Mouse (Mus musculus) CD4-positive, CD25-positive, alpha-beta regulatory T cell, adult 4 months (primary cell): ENCODE measurements at regions not wholly inside any gene's neighbourhood (a gene's known extent, or its start where the extent isn't known, plus 50 kb on each side); places are given as distances from the start of the nearest gene placed in this dataset.

Experiments
- ATAC-seq: one replicate; pipeline ENCODE4 v1.8.0; 2017

DNA sequence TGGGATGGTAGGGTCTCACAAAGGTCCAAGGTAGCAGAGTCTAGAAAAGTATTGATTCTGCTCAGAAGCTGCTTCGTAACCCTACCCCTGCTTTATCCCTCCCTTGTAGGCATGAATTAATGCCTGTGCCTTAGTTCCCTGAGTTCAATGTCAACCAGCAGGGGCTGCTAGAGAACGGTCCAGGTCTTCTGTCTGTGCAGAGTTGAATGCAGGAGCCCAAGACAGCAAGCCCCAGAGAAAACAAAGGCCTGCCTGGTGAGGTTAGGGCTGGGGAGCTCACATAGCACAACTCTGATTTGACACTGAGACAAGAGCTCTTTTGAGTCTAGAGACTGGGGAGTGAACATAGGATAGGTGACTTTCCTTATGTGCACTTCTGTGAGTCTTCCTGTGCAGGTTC, 56.6 kb downstream of the Olig3 start:
- no peak for ATAC-seq

DNA sequence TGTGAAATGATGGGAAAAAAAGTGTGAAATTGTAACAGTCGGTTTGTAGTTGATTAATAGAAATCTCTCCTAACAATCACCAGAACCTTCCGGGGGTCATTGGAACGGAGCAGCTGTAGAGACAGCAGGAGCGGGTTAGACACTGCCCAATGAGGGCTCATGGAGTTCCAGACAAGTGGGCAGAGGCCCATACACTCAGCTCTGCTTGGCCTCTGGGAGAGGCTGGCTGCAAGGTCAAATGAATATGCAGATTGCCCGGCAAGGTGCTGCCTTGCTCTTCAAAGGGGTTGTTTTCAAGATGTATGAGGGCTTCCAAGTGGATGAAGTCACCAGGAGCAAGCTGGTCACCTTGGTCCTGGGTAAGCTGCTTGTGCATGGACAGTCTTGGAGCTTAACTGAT, 57.6 kb downstream of the Olig3 start:
- ATAC-seq: no peak

DNA sequence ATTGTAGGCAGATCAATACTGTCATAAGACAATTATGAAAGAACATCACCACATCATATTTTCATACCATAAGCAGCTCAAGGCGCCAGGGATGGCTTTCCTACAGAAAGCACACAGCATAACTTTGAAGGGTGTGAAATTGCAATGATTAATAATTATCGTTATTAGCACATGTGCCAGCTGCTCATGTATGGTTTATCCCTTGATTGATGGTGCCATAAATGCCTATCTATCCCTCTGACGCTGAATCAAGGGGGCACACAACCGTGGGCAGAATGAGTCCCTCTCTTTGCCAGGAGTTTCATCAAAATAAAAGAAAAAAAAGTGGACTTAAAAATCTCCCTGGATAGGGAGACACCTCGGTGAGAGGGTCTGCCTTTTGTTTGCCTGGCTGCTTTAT, 58.5 kb downstream of the Olig3 start:
- no peak for ATAC-seq

DNA sequence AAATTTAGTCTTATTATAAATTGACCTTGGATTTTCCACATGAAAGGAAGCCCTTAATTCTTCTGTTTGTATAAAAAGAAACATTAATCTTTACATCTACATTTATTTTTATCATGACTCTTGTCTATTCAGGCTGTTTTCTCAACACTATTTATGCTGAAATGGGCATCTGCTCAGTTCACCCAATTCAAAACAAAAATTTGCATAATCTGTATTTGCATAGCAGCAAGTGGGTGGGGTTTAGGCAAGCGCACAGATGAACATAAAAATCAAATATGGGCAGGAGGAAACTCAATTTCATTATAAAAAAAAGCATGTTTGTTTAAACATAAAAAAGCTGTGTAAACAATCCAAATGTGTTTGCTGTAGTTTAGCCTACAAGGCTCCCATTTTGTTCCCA, 67.7 kb downstream of the Olig3 start:
- no peak for ATAC-seq

DNA sequence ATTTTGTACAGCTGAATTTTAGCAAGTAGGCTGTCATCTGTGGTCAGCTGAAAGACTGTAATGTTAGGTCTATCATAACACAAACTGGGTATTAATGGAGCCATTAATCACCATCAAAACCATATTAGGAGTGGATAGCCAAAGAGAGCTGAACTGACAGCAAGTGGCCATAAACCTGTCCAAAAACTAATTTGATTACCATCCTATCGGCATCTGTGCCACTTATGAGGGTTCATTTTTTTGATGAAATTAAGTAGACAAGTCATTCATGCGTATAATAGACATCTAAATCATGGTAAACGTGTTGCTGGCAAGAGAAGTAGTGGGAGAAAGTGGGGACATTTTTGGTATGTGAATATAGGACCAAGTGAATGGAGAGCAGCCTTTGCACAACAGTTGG, 68.6 kb downstream of the Olig3 start:
- ATAC-seq: no peak

DNA sequence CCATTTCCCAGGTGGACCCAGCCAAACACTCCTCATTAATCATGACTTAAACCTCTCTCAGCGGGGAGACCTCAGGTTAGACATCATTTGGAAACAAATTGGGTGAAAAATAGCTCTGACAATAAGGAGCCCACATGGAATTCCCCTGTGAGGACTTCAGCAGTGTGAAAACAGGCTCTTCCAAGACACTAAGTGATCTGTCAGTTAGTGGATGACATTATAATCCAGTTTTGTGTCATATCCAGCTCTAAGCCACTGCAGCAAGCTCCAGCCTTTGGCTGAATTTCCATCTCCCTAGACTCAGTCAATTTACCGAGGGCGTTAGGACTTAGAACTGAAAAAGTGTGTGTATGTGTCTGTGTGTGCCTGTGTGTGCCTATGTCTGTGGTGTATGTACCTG, 70.5 kb downstream of the Olig3 start:
- no peak for ATAC-seq

DNA sequence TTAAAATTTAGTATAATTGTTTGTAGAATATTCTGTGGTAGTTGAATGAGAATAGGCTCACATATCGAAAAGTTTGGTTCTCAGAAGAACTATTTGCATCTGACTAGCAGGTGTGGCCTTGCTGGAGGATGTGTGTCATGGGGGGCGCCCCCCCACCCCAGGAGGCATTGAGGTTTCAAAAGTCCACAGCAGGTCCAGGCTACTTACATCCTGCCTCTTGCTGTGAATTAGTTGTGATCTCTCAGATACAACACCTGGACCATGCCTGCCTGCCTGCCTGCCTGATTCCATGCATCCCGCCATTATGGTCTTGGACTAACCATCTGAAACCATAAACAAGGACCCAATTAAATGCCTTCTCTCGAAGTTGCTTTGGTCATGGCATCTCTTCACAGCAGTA, 76.2 kb downstream of the Olig3 start:
- ATAC-seq: no peak

DNA sequence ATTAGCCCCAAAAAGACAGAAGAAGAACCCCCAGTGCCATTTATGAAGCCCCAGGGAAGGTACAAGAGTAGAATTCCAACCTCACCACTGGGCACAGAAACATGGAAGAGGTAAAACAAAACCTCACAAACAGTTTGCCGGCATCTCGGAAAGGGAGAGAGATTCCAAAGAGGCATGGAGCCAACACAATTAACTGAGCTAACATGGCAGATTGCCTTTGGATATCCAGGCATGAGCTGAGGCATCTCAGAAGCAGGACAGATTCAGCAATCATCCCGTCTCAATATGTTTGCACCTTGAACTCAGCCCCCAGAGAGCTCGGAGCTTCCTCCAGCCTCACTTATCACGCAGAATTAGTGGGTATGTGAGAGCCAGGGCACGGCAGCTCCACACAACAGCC, 78.3 kb downstream of the Olig3 start:
- ATAC-seq: no peak

DNA sequence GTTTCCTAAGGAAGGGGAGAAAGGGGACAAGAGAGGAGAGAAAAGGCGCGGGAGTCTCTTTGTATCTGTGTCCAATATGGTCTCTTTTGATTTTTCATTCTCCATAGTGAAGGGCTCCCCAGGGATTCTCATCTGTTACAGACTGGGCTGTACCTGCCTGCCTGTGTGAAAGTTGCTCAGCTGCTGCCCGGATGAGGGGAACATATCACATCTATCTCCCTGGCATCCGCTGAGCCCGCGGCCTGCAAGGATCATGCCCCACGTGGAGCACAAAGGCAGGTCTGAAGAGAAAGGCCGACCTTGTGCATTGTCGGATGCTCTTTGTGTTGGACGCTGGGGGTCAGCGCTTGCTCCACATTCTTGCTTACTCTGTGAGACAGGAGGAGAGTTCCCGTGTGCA, 85.5 kb downstream of the Olig3 start:
- ATAC-seq: no peak

DNA sequence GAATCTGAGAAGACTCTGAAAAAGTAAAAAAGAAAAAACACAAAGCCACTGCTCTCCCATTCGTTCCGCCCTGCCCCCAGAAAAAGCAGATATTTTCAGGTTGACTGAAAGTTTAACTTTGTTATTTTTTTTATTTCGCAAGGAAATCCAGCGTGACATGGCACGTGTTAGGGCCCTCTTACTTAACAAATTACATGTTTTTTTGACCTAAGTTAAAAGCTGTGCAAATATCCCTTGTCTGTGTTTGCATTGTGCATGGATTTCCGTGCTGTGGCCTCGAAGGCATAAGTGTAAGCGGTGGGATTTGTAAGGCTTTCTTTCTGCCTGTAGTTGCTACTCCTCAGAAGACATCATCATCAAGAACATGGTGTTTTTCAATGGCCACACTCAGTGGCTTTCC, 87.2 kb downstream of the Olig3 start:
- ATAC-seq: no peak

DNA sequence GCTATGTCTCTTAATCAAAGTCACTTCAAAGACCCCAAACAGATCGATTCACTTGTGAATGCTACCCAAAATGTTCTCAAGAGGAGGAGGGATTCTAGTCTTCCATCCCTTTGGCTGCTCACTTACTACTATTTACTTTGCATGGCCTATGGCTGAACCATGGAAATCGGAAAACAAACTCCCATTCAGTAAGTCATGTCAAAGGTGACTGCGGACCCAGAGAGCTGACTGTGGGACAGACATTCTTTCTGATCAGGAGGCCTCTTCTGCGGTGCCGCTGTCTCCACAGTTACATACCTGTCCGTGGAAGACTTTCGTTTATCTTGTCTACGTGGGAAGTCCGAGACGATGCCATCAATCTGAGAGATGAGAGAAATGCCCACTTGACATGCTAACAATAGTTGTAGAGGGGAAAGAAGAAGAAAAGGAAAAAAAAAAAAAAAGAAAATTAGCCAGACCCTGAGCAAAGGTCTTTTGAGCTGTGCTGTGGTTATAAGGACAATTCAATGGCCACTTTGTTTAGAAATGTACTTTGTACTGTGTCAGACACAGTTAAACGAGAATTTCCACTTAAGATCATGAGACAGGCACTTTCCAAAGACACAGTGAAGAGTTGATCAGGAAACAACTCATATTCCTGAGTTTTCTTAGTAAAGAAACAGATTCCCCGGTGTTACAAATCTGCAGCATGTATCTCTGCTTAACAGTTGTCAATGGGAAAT, 92.7 kb downstream of the Olig3 start:
- no peak for ATAC-seq

DNA sequence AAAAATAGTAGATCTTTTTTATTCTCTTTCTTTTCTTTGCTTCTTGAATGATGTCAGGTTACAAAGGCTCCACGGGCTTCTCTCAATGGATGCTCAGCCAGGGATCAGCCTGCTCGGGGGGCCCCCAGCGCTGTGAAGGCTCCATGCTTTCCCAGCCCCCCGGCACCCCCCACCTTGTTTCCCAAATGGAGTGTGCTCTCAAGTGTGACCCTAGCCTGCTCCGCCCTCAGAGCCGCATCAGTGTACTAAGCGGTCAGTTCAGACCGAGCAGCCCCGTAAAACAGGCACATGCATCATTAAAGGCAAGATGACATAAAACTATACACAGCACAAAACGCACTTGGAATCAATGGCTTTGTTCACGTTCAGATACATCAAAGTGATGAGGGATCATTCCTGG, 102.7 kb downstream of the Olig3 start:
- ATAC-seq: no peak

DNA sequence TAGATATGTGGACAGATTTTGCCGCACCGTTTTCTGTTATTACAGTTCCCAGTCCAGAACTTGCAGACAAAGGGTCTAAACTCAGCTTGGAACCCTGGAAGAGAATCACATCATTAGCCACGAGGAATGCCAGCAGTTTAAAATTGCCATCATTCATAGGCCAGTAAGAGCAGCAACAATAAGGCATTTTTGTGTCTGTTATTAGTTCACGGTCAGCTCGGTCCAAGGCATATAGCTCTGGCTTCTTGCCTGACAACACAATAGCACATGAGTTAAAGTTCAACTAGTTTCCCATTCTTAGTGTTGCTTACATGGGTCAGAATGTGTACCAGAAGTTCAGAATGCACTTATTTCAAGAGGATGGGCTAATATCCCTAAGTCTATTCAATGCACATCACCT, 103.4 kb downstream of the Olig3 start:
- ATAC-seq: no peak

DNA sequence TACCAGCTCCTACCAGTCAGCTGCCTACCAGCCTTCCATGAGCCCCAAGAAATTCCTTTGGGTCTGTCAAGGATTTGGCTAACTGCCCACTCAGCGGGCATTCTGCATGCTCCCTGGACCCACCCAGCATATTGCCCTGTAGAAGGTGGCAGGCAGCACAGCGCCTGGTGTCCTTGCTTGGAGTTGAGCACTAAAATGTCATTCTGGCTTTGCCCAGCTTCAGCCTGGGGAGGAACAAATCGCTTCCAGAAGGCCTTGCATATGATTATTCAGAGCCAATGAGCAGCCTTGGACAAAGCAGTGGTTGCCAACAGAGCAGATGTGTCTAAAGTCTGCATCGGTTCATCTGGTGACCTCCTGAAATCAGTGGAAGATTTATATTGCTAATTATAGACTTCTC, 103.8 kb downstream of the Olig3 start:
- no peak for ATAC-seq

DNA sequence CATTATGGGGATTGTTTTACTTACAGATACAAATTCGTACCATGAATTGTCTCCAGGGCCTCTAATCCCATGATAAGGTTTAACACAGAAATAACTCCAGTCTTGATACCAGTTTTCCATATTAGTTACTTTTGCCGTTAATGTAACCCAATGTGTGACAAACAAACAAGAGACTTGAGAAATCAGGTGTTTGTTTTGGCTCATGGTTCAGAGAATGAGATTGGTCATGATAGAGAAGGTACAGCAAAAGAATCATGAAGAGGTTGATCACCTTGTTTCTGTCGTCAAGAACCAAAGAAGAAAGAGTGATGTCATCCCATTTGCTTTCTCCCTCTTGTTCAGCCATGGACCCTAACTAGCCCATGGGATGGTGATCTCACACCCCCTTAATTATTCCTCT, 107.5 kb downstream of the Olig3 start:
- no peak for ATAC-seq

DNA sequence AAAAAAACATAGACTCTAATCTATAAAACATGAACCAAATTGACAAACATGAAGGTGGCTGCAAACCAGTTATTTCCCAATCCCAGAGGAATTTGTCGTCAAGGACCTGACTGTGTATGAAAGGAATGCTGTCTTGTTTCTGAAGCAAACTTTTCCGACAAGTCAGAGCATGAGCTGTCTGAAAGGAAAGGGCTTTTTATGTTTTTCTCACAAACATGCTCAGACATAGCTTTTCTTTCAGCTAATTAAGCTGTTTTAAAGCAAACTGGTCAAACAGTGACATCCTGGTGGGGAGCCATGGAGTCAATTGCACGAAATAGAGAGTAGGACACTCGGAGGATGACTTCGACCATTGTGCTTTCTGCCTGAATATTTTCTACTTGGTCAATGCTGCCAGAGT, 108.2 kb downstream of the Olig3 start:
- ATAC-seq: no peak

DNA sequence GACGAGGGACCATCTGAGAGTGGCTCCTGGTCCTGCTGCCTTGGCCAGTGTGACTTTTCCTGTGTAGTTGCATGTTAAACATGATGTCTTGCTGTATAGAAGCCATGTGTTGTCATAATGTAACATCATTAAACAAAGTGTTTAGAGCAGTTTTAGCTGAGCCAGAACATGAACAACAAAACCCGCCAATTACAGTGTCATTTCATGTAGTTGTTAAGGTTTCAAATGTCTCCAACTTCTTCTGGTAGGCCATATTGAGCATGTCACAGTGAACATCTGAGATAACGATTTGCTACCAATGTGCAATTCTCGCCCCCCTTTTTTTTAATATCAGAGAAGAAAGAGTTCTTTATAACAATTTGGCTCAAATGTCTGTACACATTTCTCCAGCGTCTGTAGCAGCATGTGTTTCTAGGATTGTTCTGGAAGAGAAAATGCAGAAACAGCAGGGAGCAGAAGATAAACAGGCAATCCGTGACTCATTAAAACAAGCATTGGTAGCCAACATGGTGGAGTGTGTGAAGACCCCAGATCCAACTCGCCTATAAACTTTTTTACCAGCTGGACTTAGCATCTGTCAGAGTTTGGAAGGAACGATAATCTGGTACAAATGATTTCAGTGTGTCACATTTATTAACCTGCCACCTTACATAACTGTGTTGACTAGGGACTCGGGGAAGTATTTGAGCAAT, 115.2 kb downstream of the Olig3 start:
- ATAC-seq: no peak

DNA sequence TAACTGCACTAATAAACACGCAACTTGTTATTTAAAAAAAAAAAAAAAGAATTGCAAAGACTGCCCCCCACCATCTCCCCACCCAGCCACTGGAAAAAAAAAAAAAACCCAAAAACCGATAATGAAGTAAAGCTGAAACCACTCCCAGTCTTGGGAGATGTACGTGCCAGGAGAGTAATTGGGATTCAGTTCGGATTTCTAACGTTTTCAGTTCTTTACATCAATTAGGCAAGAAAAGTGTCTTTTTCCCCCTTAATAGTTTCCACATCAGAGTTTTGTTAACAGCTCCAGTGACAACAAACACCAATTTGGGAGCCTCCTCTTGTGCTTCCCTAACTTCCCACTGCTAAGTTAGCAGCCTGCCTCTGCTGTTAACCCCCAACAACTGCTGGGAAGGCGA, 115.7 kb downstream of the Olig3 start:
- ATAC-seq: no peak

DNA sequence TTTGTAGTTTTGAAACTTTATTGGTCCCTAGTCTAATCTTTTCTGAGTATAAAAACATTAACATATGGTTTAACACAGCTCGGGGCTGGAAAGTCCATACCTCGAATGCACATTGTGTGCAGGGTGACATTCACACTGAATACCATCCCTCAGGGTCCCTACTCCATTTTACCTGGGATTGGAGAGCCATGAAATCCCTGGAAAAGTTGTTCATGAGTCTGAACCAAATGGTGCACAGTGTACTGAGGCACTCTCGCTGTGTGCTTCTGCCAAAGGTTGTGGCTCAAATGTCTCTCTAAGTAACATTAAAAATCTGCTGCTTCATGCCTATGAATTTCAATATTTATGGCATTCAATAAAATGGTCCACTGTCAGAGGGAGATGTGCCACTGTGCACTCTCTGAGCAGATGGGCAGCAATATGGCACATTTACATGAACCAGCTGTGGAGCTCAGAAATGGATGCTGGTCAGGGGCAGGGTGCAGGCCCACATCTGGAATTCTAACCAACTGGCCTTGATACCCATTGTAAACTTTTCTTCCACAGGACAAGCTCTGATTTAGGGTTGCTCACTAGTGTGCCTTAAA, 116.7 kb downstream of the Olig3 start:
- ATAC-seq: no peak

DNA sequence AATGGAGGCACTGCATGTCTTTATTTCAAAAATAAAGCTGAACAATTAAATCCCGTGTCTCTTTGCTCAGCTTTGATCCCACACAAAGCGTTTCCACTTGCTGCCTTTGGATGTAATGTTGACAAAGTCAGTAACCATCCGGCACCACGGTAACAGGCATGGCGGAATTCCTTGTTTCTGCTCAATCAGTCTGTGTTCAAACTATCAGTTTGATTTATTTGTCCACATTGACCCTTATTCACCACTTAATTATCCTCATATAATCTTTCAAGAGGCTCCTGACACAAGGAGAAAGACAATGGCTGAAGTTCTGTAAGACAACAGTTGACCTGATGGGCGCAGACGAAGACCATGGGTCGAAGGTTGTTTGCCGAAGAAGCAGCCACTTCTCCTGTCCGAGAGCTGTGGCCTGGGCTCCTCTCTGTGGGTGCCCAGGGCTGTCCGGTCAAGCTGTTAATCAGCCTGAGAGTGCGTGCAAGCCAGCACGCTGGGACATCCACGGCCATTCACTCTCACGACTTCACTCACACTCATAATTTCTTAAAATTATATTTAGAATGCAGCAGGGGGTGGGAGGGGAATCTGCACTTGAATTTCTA, 106.1 kb upstream of the Ifngr1 start:
- ATAC-seq: no peak

DNA sequence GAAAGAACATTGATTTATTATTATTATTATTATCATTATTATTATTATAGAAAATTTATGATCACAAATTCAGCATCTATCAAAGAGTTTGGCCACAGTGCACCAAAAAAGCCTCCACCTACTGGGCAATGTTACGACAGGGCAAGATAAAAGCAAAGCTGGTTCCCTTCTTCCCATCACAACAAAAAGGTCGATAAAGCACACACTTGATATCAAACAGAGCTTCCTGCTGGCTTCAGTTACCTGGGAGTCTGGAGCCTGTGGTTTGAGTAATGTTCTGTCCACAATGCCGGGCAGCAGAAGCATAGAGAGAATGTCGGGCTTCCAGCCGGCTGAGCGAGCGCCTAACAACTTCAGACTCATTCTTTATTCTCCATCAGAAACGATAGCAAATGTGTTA, 101.2 kb upstream of the Ifngr1 start:
- ATAC-seq: no peak

DNA sequence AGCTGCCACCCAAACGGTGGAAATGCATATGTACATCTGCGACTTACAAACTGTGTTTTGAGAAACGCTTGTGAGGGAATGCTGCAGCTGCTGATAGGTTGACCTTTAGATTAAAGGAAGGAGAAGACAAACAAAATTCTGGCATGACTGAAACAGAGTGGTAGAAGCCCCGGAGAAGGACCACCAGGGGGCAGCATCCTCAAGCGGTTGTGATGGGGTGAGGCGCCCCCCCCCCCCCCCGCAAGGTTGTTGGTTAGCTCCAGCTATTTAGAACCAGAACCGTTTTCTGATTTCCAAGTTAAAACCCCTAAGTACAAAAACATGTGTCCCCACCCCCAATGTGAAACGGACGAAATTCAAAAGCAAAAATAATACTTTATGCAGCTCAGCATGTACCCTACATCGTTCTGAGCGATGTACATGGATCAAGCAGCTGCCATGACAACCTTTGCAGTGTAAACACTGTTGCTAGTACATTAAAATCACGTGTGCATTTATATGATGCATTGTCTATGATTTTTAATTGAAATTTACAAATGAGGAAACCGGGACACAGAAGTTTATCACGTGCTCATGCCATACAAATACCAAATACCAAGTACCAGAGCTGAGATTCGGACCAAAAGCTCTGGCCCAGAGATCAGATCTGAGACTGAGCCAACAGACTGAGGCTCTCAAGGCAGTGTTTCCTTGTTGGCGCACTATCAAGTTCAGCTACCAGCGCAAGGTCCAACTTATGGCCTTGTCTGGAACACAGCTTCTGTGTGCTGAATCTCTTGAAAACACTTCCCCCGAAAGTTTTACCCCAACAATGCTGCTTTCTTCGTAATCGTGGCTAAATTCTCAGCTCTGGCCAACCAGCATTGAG, 100.0 kb upstream of the Ifngr1 start:
- ATAC-seq: peak; percentile 71
